Mouse (Mus musculus) hindbrain, embryonic 11.5 days (tissue): ENCODE measurements around the gene Gas2l3. TPM values are rescaled to one million over a fixed set of nuclear protein-coding genes. Genes with fewer than 3 reads are reported as not detected.
A peak's percentile ranks its signal among the peaks of the same experiment; 100 is the strongest.

ENCODE experiments used
- ATAC-seq: fragments of 200-750 bp; cut with Nextera tagmentation; 2 replicates; pipeline ENCODE4 v1.8.0; 2017; ENCODE audit warnings: mild to moderate bottlenecking, moderate TSS enrichment, moderate library complexity; ENCODE audit not compliant: low FRiP score
- DNase-seq: peaks from one replicate; pipeline ENCODE4 v3.0.0-alpha.2; 2015; ENCODE audit warnings: low spot score
- H3K27ac ChIP-seq: fragments of 300-500 bp; sonication (generic); 2 replicates; pipeline ENCODE4 v1.5.1; 2014; ENCODE audit warnings: mild to moderate bottlenecking, low read depth, low read length
- H3K27me3 ChIP-seq: fragments of 300-500 bp; sonication (generic); 2 replicates; pipeline ENCODE4 v1.6.1; 2014; ENCODE audit warnings: mild to moderate bottlenecking, low read length, moderate library complexity, mixed read lengths; ENCODE audit not compliant: control insufficient read depth, insufficient read depth
- H3K36me3 ChIP-seq: fragments of 300-500 bp; sonication (generic); 2 replicates; pipeline ENCODE4 v1.6.1; 2014; ENCODE audit warnings: mild to moderate bottlenecking, low read length, moderate library complexity, mixed read lengths; ENCODE audit not compliant: control insufficient read depth, insufficient read depth
- H3K4me1 ChIP-seq: fragments of 300-500 bp; sonication (generic); replicated peaks from 2 replicates; pipeline ENCODE4 v1.6.1; 2014; ENCODE audit warnings: low read length, mixed read lengths; ENCODE audit not compliant: control insufficient read depth, insufficient read depth
- H3K4me2 ChIP-seq: fragments of 300-500 bp; sonication (generic); replicated peaks from 2 replicates; pipeline ENCODE4 v1.6.1; 2014; ENCODE audit warnings: mild to moderate bottlenecking, low read depth, low read length
- H3K4me3 ChIP-seq: fragments of 300-500 bp; sonication (generic); 2 replicates; pipeline ENCODE4 v1.5.1; 2014; ENCODE audit warnings: low read depth, low read length
- H3K9ac ChIP-seq: fragments of 300-500 bp; sonication (generic); 2 replicates; pipeline ENCODE4 v1.6.1; 2014; ENCODE audit warnings: low read depth, low read length
- H3K9me3 ChIP-seq: fragments of 300-500 bp; sonication (generic); 2 replicates; pipeline ENCODE4 v1.6.1; 2016; ENCODE audit warnings: low read length; ENCODE audit not compliant: control insufficient read depth
- WGBS: fragments of 180-500 bp; shearing (Covaris S2); extraction: QIAGEN DNeasy Blood & Tissue Kit; methylation state at CpG from one replicate; pipeline ENCODE4 v1.1.7; 2014; 5-methylcytosine and 5-hydroxymethylcytosine counted together
- polyA plus RNA-seq: library from polyadenylated mRNA; unstranded; fragments of >200 nt; fragmentation: Nextera tagmentation; extraction: Ambion mirVana; gene quantifications from 2 replicates; pipeline ENCODE4 v1.2.1, GENCODE M21; 2014

Gene Gas2l3
- polyA plus RNA-seq, 1 experiment from 2014 or later, result 10.3 TPM

GRCm38 (mm10) chr10:89437996-89438395, 5.8 kb downstream of the Gas2l3 start:
- peaks cover 26% of the 10 kb centered on the region for H3K27me3 ChIP-seq
- no peak overlapping the region for H3K4me3 ChIP-seq
- DNase-seq (no peak), ATAC-seq (no peak)
- no peak overlapping the region for H3K27ac ChIP-seq
- H3K36me3 ChIP-seq, result no peaks in the 10 kb centered on the region
- 81% methylated on average over 12 of the region's 12 CpGs for WGBS
- H3K9ac ChIP-seq, result no peak overlapping the region
- H3K9me3 ChIP-seq, result no peaks in the 10 kb centered on the region
- no peak overlapping the region for H3K4me2 ChIP-seq
- H3K4me1 ChIP-seq, result no peaks in the 10 kb centered on the region; the same call in 1 of the 2 replicates

DNA sequence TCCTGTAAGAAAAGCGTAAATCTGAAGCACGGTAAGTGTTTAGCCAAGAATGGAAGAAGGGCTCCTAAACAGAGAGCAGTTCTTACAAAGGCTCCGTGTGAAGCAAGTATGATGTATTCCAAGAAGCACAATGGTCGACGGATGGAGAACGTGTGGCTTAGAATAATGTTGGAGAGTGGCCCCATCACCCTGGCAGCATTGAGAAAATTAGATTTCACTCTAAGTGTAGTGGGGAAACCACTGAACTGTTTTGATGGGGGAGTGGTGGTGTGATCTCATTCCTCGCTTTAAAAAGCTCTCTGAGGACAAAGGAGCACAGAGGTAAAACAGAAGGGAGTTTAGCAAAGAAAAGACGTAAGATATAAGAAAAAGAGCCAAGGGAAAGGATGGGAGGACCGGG, 6.3 kb downstream of the Gas2l3 start:
- ATAC-seq (no peak), DNase-seq (no peak)
- no peak overlapping the region for H3K4me2 ChIP-seq
- no peak overlapping the region for H3K9ac ChIP-seq
- H3K4me3 ChIP-seq, result no peak overlapping the region
- no peaks in the 10 kb centered on the region for H3K36me3 ChIP-seq
- peaks cover 29% of the 10 kb centered on the region for H3K27me3 ChIP-seq
- H3K27ac ChIP-seq, result no peak overlapping the region
- H3K9me3 ChIP-seq, result no peaks in the 10 kb centered on the region
- 64% methylated on average over 9 of the region's 9 CpGs for WGBS
- H3K4me1 ChIP-seq, result no peaks in the 10 kb centered on the region; the same call in 1 of the 2 replicates

DNA sequence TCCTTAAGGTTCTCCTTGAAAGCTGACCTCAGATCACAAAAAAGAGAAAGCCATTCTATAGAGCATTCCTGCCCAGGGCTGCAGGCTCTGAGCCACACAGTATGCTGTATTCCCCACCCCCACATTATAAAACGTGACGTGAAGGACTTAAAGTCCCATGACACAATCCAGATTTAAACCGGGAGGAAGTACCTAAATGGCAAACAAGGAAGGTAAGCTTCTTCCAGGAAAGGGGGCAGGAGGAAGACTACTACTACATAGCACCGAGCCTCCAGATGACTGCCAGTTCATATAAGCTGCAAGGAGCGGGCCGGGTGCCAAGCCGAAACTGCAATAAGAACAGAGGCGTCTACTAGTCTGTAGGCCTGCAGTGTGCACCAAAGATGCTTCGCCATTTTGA, 7.8 kb downstream of the Gas2l3 start:
- H3K36me3 ChIP-seq, result no peaks in the 10 kb centered on the region
- no peak overlapping the region for H3K4me3 ChIP-seq
- H3K4me2 ChIP-seq, result no peak overlapping the region
- no peak overlapping the region for H3K27ac ChIP-seq
- ATAC-seq (0 out of 2 replicates have a peak, but pooled peaks have one; percentile 18), DNase-seq (no peak)
- H3K4me1 ChIP-seq, result no peaks in the 10 kb centered on the region; the same call in 1 of the 2 replicates
- WGBS, result 77% methylated on average over 9 of the region's 9 CpGs
- H3K27me3 ChIP-seq, result peaks cover 26% of the 10 kb centered on the region
- no peaks in the 10 kb centered on the region for H3K9me3 ChIP-seq
- H3K9ac ChIP-seq, result no peak overlapping the region

DNA sequence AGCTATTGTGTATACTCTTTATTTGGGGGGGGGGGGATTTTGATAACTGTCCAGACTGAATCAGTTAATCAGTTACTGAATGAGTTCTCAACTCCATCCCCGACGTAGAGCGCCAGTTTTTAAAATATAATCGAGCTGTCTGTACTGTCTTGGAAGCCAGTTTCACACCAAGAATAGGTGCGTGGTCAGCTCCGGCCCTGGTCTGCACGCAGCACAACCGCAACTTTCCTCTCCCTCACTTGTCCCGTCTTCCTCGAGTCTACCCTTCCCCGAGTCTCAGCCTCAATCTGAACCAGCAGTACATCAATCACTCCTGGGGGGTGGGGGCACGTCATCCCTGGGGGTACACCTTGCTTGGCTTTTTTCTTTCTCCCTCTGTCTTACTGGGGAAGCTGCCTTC, 8.4 kb downstream of the Gas2l3 start:
- WGBS, result 43% methylated on average over 12 of the region's 12 CpGs
- no peaks in the 10 kb centered on the region for H3K9me3 ChIP-seq
- no peak overlapping the region for H3K27ac ChIP-seq
- no peaks in the 10 kb centered on the region for H3K36me3 ChIP-seq
- no peak overlapping the region for H3K4me2 ChIP-seq
- no peak for DNase-seq
- peaks cover 26% of the 10 kb centered on the region for H3K27me3 ChIP-seq
- H3K4me1 ChIP-seq, result no peaks in the 10 kb centered on the region; the same call in 1 of the 2 replicates
- H3K4me3 ChIP-seq, result no peak overlapping the region; the same call in 1 of the 2 replicates
- peak; percentile 63 for ATAC-seq
- H3K9ac ChIP-seq, result no peak overlapping the region

- Histone ChIP-seq H3K4me1 (no peaks in the 10 kb centered on the region; the same call in 1 of the 2 replicates), H3K9ac (no peak overlapping the region), H3K4me3 (no peak overlapping the region; the same call in 1 of the 2 replicates), H3K27me3 (peaks cover 24% of the 10 kb centered on the region), H3K27ac (no peak overlapping the region), H3K36me3 (no peaks in the 10 kb centered on the region), H3K9me3 (no peaks in the 10 kb centered on the region), H3K4me2 (peak overlapping the region; percentile 23; the same call in 1 of the 2 replicates)
- DNase-seq (peak; percentile 60), ATAC-seq (peak; percentile 66)
- 23% methylated on average over 17 of the region's 17 CpGs for WGBS
These were observed 9.1 kb downstream of the Gas2l3 start for GRCm38 (mm10) chr10:89434509-89435210.

DNA sequence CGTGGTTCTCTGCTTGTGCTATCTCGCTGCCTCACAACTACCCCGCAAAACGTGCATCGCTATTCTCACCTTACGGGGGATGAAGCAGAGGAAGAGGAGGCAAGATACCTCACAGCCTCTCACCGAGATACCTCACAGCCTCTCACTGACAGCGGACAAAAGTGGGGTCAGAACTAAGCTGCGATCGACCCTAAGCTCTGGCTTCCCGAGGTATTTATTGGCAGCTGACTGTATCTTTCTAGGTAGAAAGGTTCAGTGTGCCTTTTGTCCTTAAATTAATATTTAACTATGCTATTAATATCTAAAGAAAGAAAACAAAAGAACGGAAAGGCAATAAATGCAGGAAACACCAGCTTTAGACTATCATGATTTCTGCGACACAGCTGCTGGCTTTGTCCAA, 11.0 kb downstream of the Gas2l3 start:
- no peak for ATAC-seq
- H3K27me3 ChIP-seq, result peaks cover 18% of the 10 kb centered on the region
- 88% methylated on average over 13 of the region's 13 CpGs for WGBS

DNA sequence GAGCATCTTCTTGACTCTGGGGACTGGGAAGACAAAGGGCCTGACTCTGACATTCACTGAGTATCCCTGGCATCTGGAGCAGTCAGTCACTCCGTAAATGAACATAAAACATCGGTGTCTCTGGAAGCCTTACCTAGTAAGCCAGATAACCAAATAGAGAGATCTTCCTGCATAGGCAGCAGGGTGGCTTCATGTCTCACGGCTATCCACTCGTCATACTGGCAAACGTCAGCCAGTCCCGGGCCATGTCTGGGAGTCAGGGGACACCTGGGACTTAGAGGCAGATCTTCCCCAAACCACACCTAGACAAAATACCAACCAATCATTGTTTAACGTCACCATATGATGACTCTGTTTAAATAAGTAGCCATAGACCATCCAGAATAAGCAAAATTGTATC, 13.0 kb downstream of the Gas2l3 start:
- peaks cover 13% of the 10 kb centered on the region for H3K27me3 ChIP-seq
- no peak overlapping the region for H3K4me3 ChIP-seq
- WGBS, result 91% methylated on average over 7 of the region's 7 CpGs
- H3K4me1 ChIP-seq, result no peaks in the 10 kb centered on the region; the same call in 1 of the 2 replicates
- H3K36me3 ChIP-seq, result no peaks in the 10 kb centered on the region
- no peak for ATAC-seq
- no peaks in the 10 kb centered on the region for H3K9me3 ChIP-seq
- no peak overlapping the region for H3K27ac ChIP-seq
- DNase-seq, result no peak
- H3K9ac ChIP-seq, result no peak overlapping the region
- H3K4me2 ChIP-seq, result no peak overlapping the region

More for the DNA sequence above, 11.0 kb downstream of the Gas2l3 start:
- Histone ChIP-seq H3K9me3 (no peaks in the 10 kb centered on the region), H3K36me3 (no peaks in the 10 kb centered on the region), H3K4me2 (no peak overlapping the region), H3K9ac (no peak overlapping the region), H3K27ac (no peak overlapping the region), H3K4me1 (no peaks in the 10 kb centered on the region; the same call in 1 of the 2 replicates), H3K4me3 (no peak overlapping the region)
- no peak for DNase-seq

- 89% methylated on average over 11 of the region's 11 CpGs for WGBS
- Histone ChIP-seq H3K4me1 (no peaks in the 10 kb centered on the region), H3K36me3 (no peaks in the 10 kb centered on the region)
These were observed 18.9 kb downstream of the Gas2l3 start for GRCm38 (mm10) chr10:89424800-89425393.

GRCm38 (mm10) chr10:89424217-89424616, 19.6 kb downstream of the Gas2l3 start:
- DNase-seq, result no peak
- no peaks in the 10 kb centered on the region for H3K27me3 ChIP-seq

More at GRCm38 (mm10) chr10:89424800-89425393, 18.9 kb downstream of the Gas2l3 start:
- no peak overlapping the region for H3K27ac ChIP-seq
- H3K4me2 ChIP-seq, result no peak overlapping the region
- H3K4me3 ChIP-seq, result no peak overlapping the region
- H3K9ac ChIP-seq, result no peak overlapping the region
- no peaks in the 10 kb centered on the region for H3K27me3 ChIP-seq
- ATAC-seq, result no peak
- H3K9me3 ChIP-seq, result no peaks in the 10 kb centered on the region
- DNase-seq, result no peak

More at GRCm38 (mm10) chr10:89424217-89424616, 19.6 kb downstream of the Gas2l3 start:
- no peak overlapping the region for H3K4me3 ChIP-seq
- no peak for ATAC-seq
- 93% methylated on average over 9 of the region's 9 CpGs for WGBS
- H3K9me3 ChIP-seq, result no peaks in the 10 kb centered on the region
- H3K27ac ChIP-seq, result no peak overlapping the region
- no peak overlapping the region for H3K9ac ChIP-seq
- H3K36me3 ChIP-seq, result no peaks in the 10 kb centered on the region
- H3K4me2 ChIP-seq, result no peak overlapping the region
- H3K4me1 ChIP-seq, result no peaks in the 10 kb centered on the region
